Mouse (Mus musculus): ENCODE measurements around the gene Ccdc88a. TPM values are rescaled to one million over a fixed set of nuclear protein-coding genes. Genes with fewer than 3 reads are reported as not detected.

Gene Ccdc88a
- 20.1 and 23.1 TPM in 2 replicates for total RNA-seq (2021)
- long read RNA-seq, partial matches to known transcripts = 18 of 18 reads
- long read RNA-seq, other reads (novel, unspliced or antisense) = 0 of 18 reads

DNA sequence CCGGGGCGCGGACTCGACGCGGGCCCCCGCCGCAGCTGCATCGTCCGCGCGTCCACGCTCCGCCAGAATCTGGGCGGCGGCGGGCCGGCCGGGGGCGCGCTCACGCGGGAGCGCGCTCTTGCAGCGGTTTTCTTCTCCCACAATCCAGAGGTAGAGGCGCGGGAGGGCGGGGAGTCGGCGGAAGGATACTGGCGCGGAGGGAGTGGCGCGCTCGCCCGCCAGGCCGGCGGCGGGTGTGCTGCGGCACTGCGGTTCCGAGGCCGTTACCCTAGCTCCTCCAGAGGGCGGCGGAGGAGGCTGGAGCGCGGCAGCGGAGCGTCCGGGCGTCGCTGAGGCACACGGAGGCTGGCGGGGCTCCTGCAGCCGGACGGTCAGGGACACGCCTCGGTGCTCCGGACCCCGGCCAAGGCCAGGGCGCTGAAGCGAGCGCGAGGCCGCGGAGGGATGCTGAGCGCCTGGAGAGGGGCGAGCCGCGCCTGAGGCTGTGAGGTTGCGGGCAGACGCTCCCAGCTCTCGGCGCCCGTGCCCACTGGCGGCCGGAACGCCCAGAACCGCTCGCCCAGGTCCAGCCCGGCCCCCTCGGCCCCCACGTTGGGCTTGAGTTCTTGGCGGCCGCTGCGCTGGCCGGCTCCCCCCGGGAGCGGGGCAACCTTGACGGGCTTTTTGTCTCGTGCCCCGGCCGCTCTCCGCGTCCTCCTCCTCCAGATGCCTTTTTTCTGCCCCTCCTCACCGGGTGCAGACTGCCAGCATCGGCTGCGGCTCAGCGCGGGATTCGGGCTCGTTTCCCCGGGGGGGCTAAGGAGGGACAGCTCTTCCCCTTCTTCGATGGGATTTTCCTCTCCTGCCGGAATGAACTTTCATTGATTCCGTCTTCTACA, at the start of gene Ccdc88a:
TSS of gene Ccdc88a (plus strand) at position 263 of the 878 bp plus-strand sequence.
- DNase-seq = peak; percentile 97

DNA sequence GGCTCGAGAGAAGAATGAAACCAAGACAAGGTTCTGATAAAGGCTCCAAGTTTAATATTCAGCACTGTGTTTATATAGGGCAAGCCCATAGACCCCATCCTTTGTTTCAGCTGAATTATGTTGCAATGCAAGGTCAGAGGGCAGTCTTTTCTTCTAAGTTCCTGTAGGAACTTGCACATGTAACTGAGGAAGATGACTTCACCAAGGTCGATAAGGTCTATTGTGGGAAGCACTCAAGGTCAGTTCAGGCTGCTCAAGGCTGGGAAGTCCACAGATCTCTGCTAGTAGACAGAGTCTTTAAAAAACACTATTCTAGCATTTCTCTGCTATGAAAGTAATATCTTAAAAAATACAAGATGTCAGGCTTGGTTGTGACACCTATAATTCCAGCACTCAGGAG, 38.0 kb upstream of the Ccdc88a start:
- DNase-seq = no peak

DNA sequence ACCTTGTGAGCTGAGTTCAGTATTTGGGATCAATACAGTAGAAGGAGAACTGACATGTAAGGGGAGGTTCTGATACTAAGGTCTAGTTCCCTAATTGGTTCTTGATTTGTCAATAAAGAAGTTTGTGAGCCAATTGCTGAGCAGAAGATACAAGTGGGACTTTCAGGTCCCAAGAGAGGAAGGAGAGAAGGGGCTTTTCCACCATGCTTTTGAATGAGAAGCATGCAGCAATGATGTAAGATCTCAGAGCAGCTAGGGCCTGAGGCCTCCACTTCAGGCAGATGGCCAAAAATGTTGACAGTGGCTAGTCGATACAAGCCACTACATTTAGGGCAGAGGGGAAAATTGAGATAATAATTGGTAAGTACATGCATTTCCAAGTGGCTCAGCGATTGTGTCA, 32.2 kb upstream of the Ccdc88a start:
- DNase-seq = no peak

DNA sequence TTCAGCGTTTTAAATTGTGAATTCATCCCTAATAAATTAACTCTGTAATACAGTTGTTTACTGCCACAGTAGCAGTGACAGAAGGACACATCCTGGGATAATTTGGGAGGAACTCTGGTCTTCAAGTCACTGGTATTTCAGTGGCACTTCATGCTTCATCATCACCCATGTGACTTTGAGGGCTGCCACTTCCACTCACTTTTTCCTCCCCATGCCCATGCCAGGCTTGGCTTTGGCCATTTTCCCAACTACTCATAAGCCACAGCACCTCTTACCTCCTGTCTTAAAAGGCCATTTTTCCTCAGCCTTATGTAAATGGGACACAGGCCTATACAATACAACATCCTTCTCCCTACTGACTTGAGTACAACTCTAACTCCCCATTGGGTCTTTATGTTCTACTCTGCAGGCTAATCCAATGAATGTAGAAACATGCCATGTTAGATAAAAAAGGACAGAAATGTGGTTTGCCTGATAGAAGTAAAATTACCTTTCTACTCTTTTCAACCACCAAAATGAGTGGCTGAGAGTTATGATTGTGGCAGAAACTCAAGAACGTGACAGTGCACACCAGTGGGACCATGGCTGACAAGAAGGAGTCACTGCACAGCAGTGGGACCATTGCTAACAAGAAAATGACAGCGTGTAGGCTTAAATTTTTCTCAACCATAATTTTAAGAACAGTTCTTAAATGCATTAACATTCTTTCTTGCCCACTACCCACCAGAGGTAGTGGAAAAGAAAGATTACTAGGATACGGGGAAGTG, 28.4 kb upstream of the Ccdc88a start:
- no peak for DNase-seq

DNA sequence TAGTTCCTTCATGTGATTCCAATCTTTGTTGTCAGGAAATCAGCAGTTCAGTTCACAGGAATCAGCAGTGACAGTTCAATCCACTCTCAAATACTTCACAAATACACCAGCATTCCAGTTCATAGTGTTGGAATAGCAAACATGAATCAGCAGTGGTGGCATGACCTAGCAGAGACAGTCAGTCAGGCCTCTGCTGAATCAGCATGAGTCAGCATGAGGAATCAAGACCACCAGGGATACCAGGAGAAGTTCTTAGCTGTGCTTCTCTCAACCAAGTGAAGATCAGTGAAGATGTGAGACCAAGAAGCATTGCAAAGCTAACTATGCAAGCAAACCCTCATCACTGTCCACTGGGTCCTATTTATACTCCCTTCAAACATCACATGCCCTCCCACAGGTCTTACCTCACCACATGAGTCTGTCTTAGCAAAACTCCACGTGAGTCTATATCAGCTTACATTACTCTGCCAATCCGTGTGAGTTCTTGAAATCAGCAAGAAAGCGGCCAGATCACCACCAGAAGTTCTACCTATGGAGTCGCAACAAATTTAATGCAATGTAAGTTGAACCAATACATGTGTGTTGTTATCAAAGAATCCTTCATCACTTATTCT, 27.7 kb upstream of the Ccdc88a start:
- no peak for DNase-seq

DNA sequence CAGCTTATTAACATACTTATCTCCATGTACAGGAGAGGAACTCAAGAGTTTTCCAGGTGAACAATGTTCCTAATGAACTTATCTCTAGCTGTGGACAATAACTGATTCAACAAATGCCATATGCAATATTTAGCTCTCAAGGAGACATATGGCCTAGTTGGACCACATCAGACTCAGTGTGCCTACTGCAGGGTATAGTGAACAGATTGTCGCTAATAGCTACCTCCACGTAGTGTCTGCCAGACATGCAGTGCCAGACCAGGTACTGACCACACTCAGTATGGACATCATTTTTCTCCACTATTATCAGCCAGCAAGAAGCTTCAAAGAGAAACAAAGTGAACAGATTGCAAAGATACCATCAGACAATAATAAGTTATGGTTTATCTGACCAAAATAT, 22.6 kb upstream of the Ccdc88a start:
- DNase-seq = no peak

DNA sequence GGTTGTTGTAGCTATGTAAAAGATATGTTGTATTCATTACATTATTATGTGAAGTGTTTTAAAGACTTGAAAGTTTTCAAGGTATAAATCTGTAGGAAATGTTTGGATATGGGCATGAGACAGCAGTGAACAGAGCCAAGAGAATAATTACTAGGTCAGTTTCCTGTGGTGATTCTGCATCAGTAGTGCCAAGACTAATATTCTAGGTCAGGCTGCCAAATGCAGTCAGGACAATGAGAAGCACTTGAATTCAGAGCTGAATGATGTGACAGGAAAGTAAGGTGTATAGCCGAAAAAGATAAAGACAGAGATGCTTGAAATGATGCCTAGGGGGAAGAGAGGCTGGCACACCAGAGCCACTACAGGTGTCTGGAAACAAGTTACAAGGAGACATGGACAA, 21.2 kb upstream of the Ccdc88a start:
- DNase-seq = no peak

DNA sequence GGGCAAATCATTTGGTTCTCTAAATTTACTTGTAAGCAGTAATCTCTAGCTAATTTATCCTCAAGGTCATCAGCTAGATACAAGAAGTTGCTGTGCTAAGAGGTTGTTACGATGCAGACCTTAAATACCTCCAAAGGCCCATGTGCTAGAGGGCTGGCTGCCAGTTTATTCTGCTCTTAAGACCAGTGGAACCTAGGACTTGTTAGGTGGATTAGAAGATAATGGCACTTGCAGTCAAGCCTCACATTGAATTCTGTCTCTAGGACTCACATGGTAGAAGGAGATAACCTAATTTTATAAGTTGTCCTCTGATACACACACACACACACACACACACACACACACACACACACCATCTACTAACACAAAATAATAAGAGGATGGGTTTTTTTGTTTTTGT, 5.3 kb upstream of the Ccdc88a start:
- no peak for DNase-seq

DNA sequence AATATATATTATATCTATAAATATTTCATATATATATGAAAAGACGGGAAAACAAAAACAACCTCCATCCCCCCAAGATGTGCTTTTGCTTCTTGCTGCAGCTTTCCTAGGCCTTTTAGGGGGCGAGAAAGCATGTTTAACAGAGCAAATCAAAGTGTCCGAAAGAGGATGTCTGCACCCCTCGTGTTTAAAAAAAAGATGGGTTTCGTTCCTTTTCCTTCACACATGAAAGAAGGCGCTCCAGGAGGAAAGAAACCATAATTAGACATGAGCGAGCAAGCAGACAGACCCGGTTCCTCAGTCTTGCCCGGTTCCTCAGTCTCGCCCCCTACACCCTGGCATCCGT, 435 bp upstream of the Ccdc88a start:
- no peak for DNase-seq

DNA sequence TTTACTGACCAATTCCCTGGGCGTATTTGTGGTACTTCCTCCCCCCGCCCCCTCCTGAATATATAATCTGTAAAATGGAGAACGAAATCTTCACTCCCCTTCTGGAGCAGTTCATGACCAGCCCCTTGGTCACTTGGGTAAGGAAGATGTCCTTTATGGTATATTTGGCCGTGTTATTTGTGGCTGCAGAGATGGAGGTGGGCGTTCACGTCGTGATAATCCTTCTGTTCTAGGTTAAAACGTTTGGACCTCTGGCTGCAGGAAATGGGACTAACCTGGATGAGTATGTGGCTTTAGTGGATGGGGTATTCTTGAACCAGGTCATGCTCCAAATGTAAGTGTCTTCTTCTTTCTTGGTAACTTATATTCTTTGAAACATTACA, 807 bp downstream of the Ccdc88a start:
- DNase-seq = no peak

DNA sequence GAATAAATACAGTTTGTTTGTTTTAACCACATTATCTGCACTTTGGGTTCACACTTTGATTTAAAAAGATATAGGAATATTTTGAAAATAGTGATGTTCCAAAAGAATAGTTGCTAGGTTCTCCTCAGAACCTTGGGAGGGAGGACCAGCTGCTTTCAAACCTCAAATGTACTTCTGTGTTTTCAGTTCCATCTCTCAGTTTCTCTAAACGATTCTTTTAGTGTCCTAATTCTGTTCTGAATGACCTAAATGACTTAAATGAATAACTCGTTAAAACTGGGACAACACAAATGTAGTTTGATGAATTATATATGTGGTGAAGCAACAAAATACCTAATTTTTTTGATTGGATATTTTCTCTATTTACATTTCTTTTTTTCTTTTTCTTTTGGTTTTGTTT, 3.2 kb downstream of the Ccdc88a start:
- DNase-seq = no peak

DNA sequence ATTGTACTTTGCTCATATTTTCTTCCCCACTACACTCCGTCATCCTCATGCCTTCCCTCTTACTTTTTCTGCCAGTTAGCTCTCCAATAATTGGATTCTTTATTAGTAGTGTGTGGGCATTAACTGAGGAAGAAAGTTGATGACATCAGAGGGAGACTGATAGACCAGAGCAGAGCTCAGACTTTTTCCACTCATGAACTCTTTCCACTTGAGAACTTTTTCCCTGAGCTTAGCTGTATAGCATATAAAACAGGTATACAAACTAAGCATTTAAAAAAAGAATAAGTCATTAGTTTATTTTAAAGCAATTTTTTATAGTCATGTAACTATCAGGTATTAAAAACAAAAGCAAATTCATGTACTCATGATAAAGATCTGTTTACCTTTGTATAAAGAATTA, 5.3 kb downstream of the Ccdc88a start:
- no peak for DNase-seq

DNA sequence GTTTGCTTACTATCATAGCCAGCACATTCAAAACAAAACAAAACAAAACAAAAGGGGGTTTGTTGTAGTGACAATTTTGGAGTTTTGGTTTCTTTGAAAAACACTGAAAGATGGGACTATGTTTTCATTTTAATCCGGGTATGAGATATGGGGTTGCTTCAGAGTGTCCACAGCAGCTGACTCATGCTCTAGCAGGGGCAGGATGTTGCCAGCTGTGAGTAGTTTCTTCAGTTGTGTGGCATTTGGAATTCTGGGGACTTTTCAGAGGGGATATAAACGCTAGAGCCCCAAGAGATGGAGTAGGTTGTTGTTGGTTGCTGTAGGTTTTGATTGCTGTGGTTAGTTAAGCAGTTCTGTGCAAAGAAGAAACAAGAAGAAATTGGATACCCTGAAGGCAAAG, 10.0 kb downstream of the Ccdc88a start:
- no peak for DNase-seq

DNA sequence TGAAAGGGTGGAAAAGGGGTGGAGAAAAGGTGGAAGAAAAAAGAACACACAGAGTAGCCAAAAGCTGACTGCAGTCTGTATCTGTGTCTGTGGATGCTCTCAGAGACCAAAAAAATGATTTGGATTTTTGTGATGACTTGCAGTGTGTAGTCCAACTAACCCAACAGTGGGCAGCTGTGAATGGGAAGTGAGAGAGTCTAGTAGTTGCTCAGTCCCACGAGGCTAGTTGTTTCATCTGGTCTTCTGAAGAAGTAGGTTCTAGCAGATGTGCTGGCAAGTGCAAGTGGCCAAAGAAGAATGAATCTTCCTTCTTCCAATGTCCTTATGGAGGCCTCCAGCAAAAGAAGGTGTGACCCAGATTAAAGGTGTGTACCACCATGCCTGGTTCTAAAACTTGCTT, 10.5 kb downstream of the Ccdc88a start:
- DNase-seq = no peak

DNA sequence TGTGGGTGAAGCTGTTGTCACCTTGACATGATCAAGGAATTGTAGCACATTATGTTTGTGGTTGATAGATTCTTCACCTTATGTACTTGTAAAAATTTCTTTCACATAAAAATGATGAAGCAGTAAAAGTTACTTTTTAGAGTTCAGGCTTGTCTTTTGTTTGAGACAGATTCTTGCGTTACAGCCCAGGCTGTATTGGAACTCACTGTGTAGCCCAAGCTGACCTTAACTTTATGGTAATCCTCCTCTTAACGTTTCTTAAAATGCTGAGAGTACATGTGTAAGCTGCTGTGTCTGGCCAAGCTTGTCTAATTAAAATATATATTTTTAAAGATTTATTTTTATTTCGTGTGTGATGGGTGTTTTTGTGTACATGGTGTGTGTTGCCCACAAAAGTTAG, 11.2 kb downstream of the Ccdc88a start:
- no peak for DNase-seq

DNA sequence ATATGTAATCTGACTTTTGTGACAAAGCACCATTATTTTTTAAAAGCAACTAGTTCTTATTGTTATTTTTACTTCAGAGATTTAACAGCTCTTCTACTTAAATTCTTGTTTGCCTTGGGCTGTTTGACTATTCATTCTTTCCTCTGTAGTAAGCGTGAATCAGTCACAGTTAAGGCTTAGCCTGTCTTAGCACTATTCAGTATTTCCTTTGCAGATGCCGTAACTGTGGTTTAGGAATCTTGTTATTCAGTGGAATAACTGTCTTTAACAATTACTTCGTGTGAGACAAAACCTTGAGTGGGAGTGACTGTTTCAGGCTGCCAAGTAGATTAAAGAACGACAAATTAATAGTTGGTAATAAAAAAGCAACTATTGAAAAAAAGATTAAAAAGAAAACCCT, 16.5 kb downstream of the Ccdc88a start:
- no peak for DNase-seq

DNA sequence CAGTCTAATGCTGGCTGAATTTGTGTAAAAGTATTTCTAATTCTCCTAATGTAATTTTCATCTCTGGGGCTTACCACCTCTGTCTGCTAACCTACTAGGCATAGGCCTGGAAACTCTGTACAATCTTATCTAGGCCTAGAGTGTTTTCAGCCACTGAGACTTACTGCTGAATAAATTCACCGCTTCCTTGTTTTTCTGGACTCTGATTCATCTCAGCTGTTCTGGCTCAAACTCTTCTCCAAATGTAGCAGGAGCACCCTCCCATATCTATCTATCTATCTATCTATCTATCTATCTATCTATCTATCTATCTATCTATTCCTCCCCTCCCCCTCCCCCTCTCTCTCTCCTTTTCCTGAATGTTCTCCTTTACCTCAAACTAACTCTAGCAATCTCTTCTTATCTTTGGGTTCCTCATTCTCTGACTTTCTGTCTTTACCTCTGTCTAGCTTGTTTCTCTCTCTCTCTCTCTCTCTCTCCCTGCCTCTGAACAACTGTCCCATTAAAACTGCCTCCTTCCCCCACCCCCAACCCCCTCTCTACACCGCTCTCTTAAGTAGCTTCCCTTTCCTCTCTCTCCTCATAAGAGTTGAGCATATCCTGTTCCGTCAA, 21.8 kb downstream of the Ccdc88a start:
- DNase-seq = no peak

DNA sequence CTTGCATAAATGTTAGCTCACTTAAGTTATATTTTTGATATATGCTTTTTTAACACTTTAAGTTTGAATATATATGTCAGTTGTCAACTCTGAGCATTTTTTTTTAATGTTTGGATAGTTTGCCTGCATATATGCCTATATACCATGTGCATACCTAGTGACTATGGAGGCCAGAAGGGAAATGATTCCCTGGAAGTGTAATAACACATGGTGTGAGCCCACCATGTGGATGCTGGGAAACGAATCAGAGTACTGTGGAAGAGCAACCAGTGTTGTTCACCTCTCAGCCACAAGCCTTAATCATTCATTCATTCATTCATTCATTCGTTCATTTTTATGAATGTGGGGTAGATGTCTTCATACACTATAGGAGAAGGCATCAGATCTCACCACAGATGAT, 26.9 kb downstream of the Ccdc88a start:
- DNase-seq = no peak

DNA sequence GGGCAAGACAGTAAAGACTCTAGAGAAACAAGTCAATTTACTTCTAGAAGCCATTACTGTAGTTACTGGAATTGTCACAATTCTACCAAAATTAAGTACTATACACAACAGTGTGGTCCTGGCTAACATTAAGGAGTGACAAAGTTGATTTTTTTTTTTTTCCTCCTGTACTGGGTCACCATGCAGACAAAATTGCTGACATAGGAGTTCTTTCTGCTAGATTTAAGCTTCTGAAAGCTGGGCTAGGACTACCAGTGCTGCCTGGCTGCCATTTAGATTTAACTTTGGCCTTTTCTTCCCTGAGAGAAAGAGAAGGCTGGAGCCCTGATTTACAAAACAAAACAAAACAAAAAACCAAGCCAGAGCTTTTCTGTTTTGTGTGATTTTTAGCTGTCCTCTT, 32.8 kb downstream of the Ccdc88a start:
- DNase-seq = no peak

DNA sequence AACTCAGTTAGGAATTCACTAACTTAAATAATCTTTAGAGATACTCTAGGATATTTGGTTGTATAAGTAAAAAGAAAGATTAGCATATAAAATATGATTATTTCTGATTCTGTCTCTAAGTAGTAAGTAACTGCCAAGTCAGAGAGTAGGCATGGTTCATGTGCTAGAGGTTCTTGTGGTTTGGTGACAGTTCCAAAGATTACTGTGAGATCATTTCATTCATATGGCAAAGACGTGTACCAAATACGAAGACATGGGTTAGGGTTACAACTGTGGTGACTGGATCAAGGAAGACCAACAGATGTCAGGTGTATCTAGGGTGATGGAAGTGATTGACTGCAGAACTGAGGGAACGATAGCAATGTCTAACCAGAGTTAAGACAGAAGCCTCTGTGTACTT, 50.0 kb downstream of the Ccdc88a start:
- no peak for DNase-seq

DNA sequence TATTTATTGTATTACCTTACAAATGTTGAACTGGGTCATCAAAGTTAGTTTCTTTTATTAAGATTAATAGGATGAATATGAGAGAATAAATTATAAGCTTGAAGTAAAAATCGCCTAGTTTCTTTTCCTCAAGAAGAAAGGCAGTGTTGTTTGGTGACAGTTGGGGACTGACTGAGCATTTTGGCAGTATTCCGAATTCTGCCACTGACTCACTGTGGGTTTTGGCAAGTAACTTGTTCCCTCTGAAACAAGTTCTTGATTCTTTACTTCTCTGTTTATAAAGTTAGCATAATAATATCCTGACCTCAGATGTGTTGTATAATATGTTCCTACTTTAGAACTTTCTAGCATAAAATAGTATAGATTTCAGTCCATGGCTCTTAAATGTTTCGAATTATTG, 55.3 kb downstream of the Ccdc88a start:
- peak; percentile 53 for DNase-seq

DNA sequence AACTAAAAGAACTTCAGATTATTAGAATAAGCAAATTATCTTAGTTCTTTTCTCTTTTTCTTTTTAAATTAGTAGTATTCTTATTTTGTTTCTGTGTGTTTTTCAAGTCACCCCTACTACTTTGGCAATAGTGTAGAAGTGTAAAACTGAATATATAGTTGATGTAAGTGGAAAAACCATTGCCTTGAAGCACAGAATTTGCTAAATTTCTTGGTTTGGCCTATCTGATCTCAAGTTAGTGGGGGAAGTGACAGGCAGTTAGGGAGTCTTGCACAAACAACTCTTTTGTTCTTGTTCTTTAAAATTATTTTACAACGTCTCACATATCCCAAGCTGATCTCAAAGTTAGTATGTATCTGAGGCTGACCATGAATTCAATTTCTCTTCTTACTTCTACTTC, 57.6 kb downstream of the Ccdc88a start:
- no peak for DNase-seq

DNA sequence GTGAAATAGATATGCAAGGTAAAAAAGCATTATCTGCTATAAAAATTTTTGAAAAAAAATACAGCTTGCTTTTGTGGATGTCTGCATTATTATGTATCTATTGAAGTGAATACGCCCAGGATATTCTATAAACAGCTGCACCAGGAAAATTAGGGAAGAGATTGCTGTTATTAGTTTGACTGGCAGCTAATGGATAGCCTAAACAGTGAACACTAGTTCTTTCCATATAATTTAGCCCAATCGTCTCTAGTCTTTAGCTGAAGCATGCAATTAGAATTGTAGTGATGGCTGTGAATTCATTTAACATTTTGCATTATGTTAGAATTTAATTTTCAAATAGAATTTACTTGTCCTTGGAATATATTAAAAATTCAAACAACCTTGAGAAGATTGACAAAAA, 75.3 kb downstream of the Ccdc88a start:
- no peak for DNase-seq
